Mouse (Mus musculus): ENCODE results near the gene Mier2.

DNA sequence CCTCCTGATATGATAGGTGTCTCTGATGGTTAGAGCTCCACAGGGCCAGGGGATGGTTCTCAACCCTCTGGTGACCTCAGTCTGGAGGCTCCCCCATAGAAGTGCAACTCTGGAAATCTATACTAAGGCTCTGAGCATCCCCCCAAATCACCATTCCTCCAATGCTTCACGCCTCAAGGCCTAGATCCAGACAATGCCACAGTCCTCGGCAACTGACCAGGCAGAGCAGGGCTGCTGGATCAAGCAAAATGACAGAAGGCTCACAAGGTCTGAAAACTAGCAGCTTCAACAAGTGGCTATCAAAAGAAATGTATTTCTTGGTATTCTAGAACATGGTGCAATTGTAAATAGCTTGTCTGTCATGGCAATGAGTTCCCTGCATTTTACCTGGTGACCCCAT is 17.2 kb downstream of the Mier2 start:
- TF ChIP-seq CTCF (IDR thresholded peaks at IDR 0.05; ENCODE audit: low read depth) (no peak), EP300 (IDR thresholded peaks at IDR 0.05; ENCODE audit: low read depth) (no peak)
